Comparison of ENCODE assay signal across 7 mouse cellular contexts in the genomic region with DNA sequence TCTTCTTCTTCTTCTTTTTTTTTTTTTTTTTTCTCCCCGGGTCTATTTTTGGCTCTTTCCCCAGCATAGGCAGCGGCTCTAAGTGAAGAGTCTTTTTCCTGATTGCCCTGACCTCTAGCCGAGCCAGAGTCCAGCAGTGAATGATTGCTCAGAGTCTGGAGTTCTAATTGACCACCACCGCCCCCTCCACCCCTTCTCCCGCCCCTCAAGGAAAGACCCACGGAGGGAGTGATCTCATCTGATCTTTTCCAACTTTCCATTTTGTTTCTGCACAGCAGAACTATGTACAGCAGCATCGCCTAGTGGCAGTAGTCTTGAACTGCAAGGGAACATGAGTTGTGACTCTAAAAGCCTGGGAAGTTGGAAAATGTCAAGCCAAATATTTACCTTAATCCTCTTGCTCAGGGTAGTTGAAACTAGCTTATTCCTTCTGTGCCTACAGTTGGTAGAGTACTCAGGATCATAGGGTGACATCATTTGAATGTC.
DNase-seq lines count a peak whose midpoint lies in the region; ATAC-seq lines count a peak whose summit lies in the region.

No protein-coding gene starts in this region.

- H3K9ac ChIP-seq in hindbrain, embryonic 14.5 days: no peak overlapping the region

- 14% methylated on average over 7 of the region's 7 CpGs for WGBS in hindbrain, embryonic 14.5 days

- peak; percentile 80 for DNase-seq in cerebellum, adult 9-11 months
- DNase-seq in frontal cortex, postnatal 14 days (ENCODE audit: low spot score in 2 of 2): peak; percentile 67 to 80
- DNase-seq in hindbrain, embryonic 14.5 days (ENCODE audit: low spot score): peak; percentile 87
- DNase-seq in layer of hippocampus, postnatal 14 days (ENCODE audit: low spot score in 2 of 2): peak; percentile 86 to 87
- peak; percentile 80 for DNase-seq in lung, postnatal 10 days
- DNase-seq in right cerebral cortex, postnatal 25 days: peak; percentile 79

- no peaks in the 10 kb centered on the region for H3K36me3 ChIP-seq in hindbrain, embryonic 14.5 days (replicated peaks; ENCODE audit: control insufficient read depth, insufficient read depth)

- no peak overlapping the region for H3K27ac ChIP-seq in hindbrain, embryonic 14.5 days

- peak overlapping the region; percentile 32 for H3K4me2 ChIP-seq in hindbrain, embryonic 14.5 days (replicated peaks)

- 0 out of 2 replicates have a peak, but pooled peaks cover 5% of the 10 kb centered on the region for H3K9me3 ChIP-seq in hindbrain, embryonic 14.5 days (ENCODE audit: control insufficient read depth, low read length)

- H3K4me1 ChIP-seq in hindbrain, embryonic 14.5 days (replicated peaks; ENCODE audit: control insufficient read depth, insufficient read depth, low read length): no peaks in the 10 kb centered on the region

- H3K27me3 ChIP-seq in hindbrain, embryonic 14.5 days (ENCODE audit: control insufficient read depth, insufficient read depth, low read length): no peaks in the 10 kb centered on the region

- no peak overlapping the region for H3K4me3 ChIP-seq in hindbrain, embryonic 14.5 days (replicated peaks; ENCODE audit: low read length)

- peak; percentile 60 for ATAC-seq in activated CD4-positive, CD25-positive, alpha-beta regulatory T cell, adult 4 months
- ATAC-seq in hindbrain, embryonic 14.5 days (ENCODE audit: low FRiP score): peak; percentile 59; the same call in 1 of the 2 replicates
